Mouse (Mus musculus) embryonic fibroblast, embryonic 13.5 days (primary cell): Measurements from ENCODE around the gene Car10. TPM values are rescaled to one million over a fixed set of nuclear protein-coding genes. Genes with fewer than 3 reads are reported as not detected.
A peak's percentile ranks its signal among the peaks of the same experiment; 100 is the strongest.

Source experiments
- H3K27ac ChIP-seq: 2 replicates; pipeline ENCODE4 v1.5.1; 2012; ENCODE audit warnings: low read length, control low read depth, inconsistent platforms; ENCODE audit not compliant: insufficient read depth
- H3K4me1 ChIP-seq: 2 replicates; pipeline ENCODE4 v1.6.1; 2011; ENCODE audit warnings: low read length; ENCODE audit not compliant: control insufficient read depth, insufficient read depth
- H3K4me3 ChIP-seq: 2 replicates; pipeline ENCODE4 v1.5.1; 2011; ENCODE audit warnings: mild to moderate bottlenecking, control low read depth, low read length; ENCODE audit not compliant: insufficient read depth
- CTCF ChIP-seq: IDR thresholded peaks from 2 replicates; pipeline ENCODE4 v1.5.1; 2011; ENCODE audit warnings: mild to moderate bottlenecking, control low read depth, low read length, moderate library complexity, borderline replicate concordance; ENCODE audit not compliant: insufficient read depth
- POLR2A ChIP-seq: IDR thresholded peaks from 2 replicates; pipeline ENCODE4 v1.6.1; 2011; ENCODE audit warnings: low read depth, mild to moderate bottlenecking, control low read depth, low read length, moderate library complexity
- polyA plus RNA-seq: library from polyadenylated mRNA; stranded (reverse); fragments of >200 nt; gene quantifications from 2 replicates; pipeline ENCODE4 v1.2.4, GENCODE M21; 2011; ENCODE audit warnings: low read depth; ENCODE audit not compliant: missing spikeins, insufficient read length

The Car10 gene
- polyA plus RNA-seq, result 0.88 and 1.3 TPM in 2 replicates

DNA sequence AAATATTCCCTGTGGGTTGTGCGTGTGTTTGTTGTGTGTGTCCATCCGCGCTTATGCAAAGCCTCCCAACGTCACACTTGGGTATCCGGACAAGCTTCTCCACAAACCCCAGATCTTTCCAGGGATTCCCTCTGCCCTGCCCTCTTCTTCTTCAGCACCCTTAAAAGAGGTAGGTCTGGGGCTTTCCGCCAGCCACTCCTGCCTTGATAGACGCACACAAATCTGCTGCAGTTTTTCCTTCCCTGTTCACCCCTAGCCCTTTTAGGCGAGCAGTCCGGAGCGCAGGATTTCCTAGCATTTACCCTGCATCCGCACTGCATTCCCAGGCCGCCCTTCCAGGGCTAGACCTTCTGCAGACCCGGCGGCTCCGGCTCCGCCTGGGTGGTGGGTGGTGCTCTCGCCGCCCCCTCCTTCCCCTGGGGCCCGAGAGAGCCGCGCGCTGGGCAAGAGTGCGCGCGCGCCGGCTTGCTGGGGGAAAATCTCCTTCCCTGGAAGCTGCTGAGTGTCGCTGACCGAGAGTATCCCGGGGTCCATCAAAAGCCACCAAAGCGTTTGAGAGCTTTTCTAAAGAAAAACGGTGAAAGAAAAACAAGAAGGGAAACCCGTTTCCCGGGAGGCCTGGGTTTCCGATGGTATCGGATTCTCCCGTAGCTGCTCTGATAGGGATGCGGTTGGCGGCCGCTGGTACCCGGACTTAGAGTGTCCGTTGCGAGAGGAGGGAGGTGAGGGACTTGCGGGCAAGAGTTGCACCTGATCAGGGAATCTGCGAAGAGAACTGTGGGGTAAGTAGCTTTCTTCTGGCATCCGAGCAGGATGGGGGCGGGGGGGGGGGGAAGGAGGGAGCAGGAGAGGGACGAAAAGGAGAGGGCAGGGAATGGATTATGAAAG is at the start of gene Car10:
TSS of gene Car10 (plus strand) at position 88 of the 888 bp plus-strand sequence.
- TF ChIP-seq POLR2A (no peak), CTCF (no peak)
- Histone ChIP-seq H3K27ac (no peak within 1 kb of the TSS), H3K4me1 (no peaks in the 10 kb centered on the region), H3K4me3 (peak within 1 kb of the TSS; percentile 22)

GRCm38 (mm10) chr11:93065021-93065420 is 32.8 kb upstream of the Car10 start:
- Histone ChIP-seq H3K4me1 (no peaks in the 10 kb centered on the region), H3K27ac (no peak overlapping the region)
- TF ChIP-seq POLR2A, result no peak
- no peak for TF ChIP-seq CTCF

GRCm38 (mm10) chr11:93065656-93066181 is 32.1 kb upstream of the Car10 start:
- Histone ChIP-seq H3K4me1 (no peaks in the 10 kb centered on the region), H3K27ac (no peak overlapping the region), H3K4me3 (no peak overlapping the region)
- no peak for TF ChIP-seq CTCF
- TF ChIP-seq POLR2A, result no peak

More at GRCm38 (mm10) chr11:93065021-93065420, 32.8 kb upstream of the Car10 start:
- no peak overlapping the region for H3K4me3 ChIP-seq

- TF ChIP-seq CTCF, result no peak
- TF ChIP-seq POLR2A, result no peak
- H3K4me3 ChIP-seq, result no peak overlapping the region
- no peak overlapping the region for H3K27ac ChIP-seq
- no peaks in the 10 kb centered on the region for H3K4me1 ChIP-seq
Observed at GRCm38 (mm10) chr11:93095588-93095987, 2.2 kb upstream of the Car10 start.

DNA sequence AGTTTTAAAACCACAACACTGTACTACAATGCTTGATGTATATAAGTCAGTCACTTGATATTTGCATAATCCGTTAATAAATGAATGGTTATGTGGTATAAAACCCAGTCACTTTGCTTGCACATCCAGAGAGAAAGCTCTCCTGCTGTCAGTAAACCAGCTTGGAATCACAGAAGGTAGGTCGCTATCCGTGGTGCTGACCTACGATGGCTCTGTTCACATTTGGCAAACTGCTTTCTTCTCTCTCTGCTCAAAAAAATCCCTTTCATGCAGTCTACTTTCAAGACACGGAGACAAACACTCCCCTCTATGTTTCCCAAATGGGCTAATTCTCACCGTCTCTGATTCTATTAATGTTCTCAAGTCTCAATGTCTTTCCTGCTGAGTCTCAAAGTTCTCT is 827 bp upstream of the Car10 start:
- H3K27ac ChIP-seq, result no peak overlapping the region
- H3K4me1 ChIP-seq, result no peaks in the 10 kb centered on the region
- H3K4me3 ChIP-seq, result no peak overlapping the region
- TF ChIP-seq CTCF (no peak), POLR2A (no peak)

DNA sequence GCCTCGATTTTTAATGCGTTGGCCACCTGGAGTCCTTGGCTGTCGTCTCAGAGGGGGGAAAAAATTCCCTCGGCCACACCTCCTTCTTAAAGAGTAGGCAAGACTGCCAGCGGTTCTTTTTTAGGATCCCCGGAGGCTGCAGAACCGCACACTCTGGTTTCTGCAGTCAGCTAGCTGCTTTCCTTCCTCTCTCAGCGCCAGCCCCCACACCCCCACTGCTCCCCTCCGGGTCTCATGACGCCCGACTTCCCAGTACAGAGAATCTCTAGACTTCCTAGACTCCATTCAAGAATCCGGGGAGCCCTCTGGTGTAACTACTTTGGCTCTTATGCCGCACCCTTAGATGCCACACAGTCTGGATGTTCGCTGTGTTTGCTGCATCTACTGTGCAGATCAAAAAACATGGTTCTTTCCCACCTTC is 387 bp upstream of the Car10 start:
- Histone ChIP-seq H3K27ac (no peak overlapping the region), H3K4me1 (no peaks in the 10 kb centered on the region), H3K4me3 (no peak overlapping the region)
- TF ChIP-seq CTCF, result no peak
- no peak for TF ChIP-seq POLR2A

DNA sequence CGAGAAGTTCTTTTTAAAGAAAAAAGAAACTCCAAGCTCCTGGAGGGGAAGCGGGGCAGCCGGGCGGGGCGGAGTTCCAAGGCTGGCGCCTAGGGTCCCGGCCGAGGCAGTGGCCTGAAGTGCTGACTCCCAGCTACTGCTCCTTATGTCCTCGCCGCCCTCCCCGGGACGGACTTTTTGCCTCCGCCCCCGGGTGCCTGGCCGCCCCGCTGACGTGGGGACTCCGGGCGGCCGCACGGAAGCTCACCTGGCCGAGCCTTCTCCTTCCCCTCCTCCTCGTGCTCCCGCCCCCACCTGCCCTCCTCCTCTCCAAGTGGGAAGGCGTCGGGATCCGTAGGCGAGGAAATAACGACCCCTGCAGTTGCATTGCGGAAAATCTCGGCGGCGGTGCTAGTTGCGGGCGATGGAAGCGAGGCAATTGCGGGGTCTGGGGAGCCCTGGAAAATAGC is 1.1 kb downstream of the Car10 start:
- Histone ChIP-seq H3K4me1 (no peaks in the 10 kb centered on the region), H3K27ac (no peak overlapping the region), H3K4me3 (peak overlapping the region; percentile 22)
- TF ChIP-seq POLR2A (no peak), CTCF (no peak)

GRCm38 (mm10) chr11:93099431-93100370 is 1.9 kb downstream of the Car10 start:
- Histone ChIP-seq H3K27ac (no peak overlapping the region), H3K4me3 (peak overlapping the region; percentile 22; the same call in 1 of the 2 replicates), H3K4me1 (no peaks in the 10 kb centered on the region)
- TF ChIP-seq POLR2A (no peak), CTCF (no peak)

GRCm38 (mm10) chr11:93100606-93101005 is 2.8 kb downstream of the Car10 start:
- no peak overlapping the region for H3K4me3 ChIP-seq

More at GRCm38 (mm10) chr11:93100606-93101005, 2.8 kb downstream of the Car10 start:
- TF ChIP-seq CTCF (no peak), POLR2A (no peak)
- Histone ChIP-seq H3K4me1 (no peaks in the 10 kb centered on the region), H3K27ac (no peak overlapping the region)
